Mouse (Mus musculus) liver, adult 2 months (tissue): ENCODE measurements around the gene Taok3. TPM values are rescaled to one million over a fixed set of nuclear protein-coding genes. Genes with fewer than 3 reads are reported as not detected.

Experiments
- DNase-seq: peaks from one replicate; pipeline ENCODE4 v3.0.0-alpha.2; 2011; ENCODE audit warnings: low read depth, low spot score; ENCODE audit errors: extremely low read depth
- H3K27ac ChIP-seq: fragments of 200-500 bp; replicated peaks from 2 replicates; pipeline ENCODE4 v1.5.1; 2012; ENCODE audit warnings: low read depth, mild to moderate bottlenecking, control low read depth, inconsistent platforms, low read length; ENCODE audit not compliant: insufficient read depth
- H3K27me3 ChIP-seq: fragments of 200-500 bp; 2 replicates; pipeline ENCODE4 v1.6.1; 2012; ENCODE audit warnings: mild to moderate bottlenecking, moderate library complexity, low read length, inconsistent platforms; ENCODE audit not compliant: control insufficient read depth, insufficient read depth
- H3K36me3 ChIP-seq: fragments of 200-500 bp; 2 replicates; pipeline ENCODE4 v1.6.1; 2012; ENCODE audit warnings: low read length, inconsistent platforms; ENCODE audit not compliant: control insufficient read depth, insufficient read depth
- H3K4me1 ChIP-seq: fragments of 200-500 bp; 2 replicates; pipeline ENCODE4 v1.6.1; 2011; ENCODE audit warnings: low read length; ENCODE audit not compliant: control insufficient read depth, insufficient read depth
- H3K4me3 ChIP-seq: fragments of 200-500 bp; 2 replicates; pipeline ENCODE4 v1.5.1; 2011; ENCODE audit warnings: low read depth, mild to moderate bottlenecking, control low read depth, low read length, moderate library complexity; ENCODE audit not compliant: insufficient read depth
- H3K79me2 ChIP-seq: fragments of 200-500 bp; 2 replicates; pipeline ENCODE4 v1.6.1; 2012; ENCODE audit warnings: inconsistent platforms, mild to moderate bottlenecking, low read length, moderate library complexity; ENCODE audit not compliant: control insufficient read depth, insufficient read depth
- H3K9ac ChIP-seq: fragments of 200-500 bp; 2 replicates; pipeline ENCODE4 v1.6.1; 2012; ENCODE audit warnings: low read depth, mild to moderate bottlenecking, control low read depth, inconsistent platforms, low read length
- CTCF ChIP-seq: fragments of 200-500 bp; IDR thresholded peaks from 2 replicates; pipeline ENCODE4 v1.5.1; 2011; ENCODE audit warnings: low read depth, low read length, control low read depth
- POLR2A ChIP-seq: fragments of 200-500 bp; IDR thresholded peaks from 2 replicates; pipeline ENCODE4 v1.6.1; 2011; ENCODE audit warnings: low read length, control low read depth; ENCODE audit not compliant: insufficient read depth; ENCODE audit errors: extremely low read depth
- WGBS: fragments of 180-500 bp; shearing (Covaris S2); methylation state at CpG from one replicate; pipeline ENCODE4 v1.1.7; 2018; 5-methylcytosine and 5-hydroxymethylcytosine counted together
- polyA plus RNA-seq: library from polyadenylated mRNA; depleted of rRNA; stranded (reverse); fragments of >200 nt; gene quantifications from 2 replicates; pipeline ENCODE4 v1.2.3, GENCODE M21; 2012
- total RNA-seq: library from RNA; depleted of rRNA; stranded (reverse); fragments of >200 nt; gene quantifications from 2 replicates; pipeline ENCODE4 v1.2.3, GENCODE M21; 2014

The Taok3 gene
- total and polyA plus RNA-seq, 2 experiments, result 16.2 to 23.0 TPM

DNA sequence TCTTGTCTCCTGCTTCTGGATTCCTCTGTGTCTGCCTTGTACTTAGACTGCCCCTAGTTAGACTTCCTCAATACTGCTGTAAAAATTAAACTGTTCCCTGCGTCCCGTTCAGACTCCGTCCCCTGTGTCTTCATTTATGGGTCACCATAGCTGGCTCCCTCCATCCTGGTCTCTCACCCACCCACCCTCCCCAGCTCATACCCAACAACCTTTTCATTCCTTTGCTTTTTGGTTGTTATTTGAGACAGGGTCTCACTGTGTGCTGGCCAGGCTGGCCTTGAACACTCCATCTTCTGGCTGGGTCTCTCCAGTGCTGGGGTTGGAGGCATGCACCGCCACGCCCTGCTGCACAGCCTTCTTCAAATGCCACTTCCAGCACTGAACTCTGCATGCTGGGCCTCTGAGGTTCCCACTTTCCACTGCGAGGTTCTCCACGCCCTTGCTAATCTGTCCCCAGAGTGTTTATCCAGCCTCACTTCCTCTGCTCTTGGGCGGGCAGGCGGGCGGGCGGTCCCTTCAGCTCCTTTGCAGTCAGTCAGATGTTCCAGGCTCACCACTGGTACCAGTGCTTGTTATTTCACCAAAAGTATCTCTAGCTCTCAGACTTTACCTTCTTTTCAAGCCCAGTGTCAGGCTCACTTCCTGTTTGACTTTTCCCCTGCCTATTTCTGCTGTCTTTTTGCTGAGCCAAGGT, 18.5 kb downstream of the Taok3 start:
- Histone ChIP-seq H3K4me3 (no peak overlapping the region), H3K27ac (peak overlapping the region; percentile 51), H3K36me3 (no peaks in the 10 kb centered on the region), H3K4me1 (peaks cover 25% of the 10 kb centered on the region), H3K79me2 (peaks cover 41% of the 10 kb centered on the region), H3K9ac (no peak overlapping the region), H3K27me3 (no peaks in the 10 kb centered on the region)
- DNase-seq, result no peak
- TF ChIP-seq POLR2A (no peak), CTCF (no peak)
- WGBS, result 72% methylated on average over 11 of the region's 11 CpGs

DNA sequence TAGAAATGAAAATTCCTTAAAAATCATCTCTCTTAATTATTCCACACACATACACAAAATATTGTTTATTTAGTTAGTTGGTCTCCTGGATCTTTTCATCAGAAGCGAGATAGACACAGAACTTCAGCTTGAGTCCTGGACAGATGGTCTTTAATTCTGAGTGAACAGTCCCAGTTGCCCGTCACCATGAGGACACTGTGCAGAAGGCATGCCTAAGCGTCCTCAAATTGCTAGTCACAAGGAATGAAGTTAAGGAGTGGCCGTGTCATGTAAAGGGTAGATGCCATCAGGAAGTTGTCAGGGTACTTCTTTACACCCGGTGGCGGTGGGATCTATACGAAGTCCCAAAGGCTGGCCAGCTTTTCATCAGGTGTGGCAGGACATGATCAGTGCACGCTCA, 19.9 kb downstream of the Taok3 start:
- H3K9ac ChIP-seq, result no peak overlapping the region

GRCm38 (mm10) chr5:117140374-117140773, 20.4 kb downstream of the Taok3 start:
- Histone ChIP-seq H3K27me3 (no peaks in the 10 kb centered on the region), H3K27ac (no peak overlapping the region), H3K9ac (no peak overlapping the region), H3K79me2 (peaks cover 35% of the 10 kb centered on the region), H3K4me3 (no peak overlapping the region), H3K4me1 (peaks cover 28% of the 10 kb centered on the region), H3K36me3 (no peaks in the 10 kb centered on the region)
- no peak for DNase-seq
- TF ChIP-seq CTCF (no peak), POLR2A (no peak)
- 67% methylated on average over 7 of the region's 7 CpGs for whole genome bisulfite sequencing

More for the DNA sequence above, 19.9 kb downstream of the Taok3 start:
- H3K79me2 ChIP-seq, result peaks cover 34% of the 10 kb centered on the region
- WGBS, result 85% methylated on average over 8 of the region's 8 CpGs
- H3K27ac ChIP-seq, result no peak overlapping the region
- no peaks in the 10 kb centered on the region for H3K27me3 ChIP-seq
- peaks cover 28% of the 10 kb centered on the region for H3K4me1 ChIP-seq
- H3K4me3 ChIP-seq, result no peak overlapping the region
- TF ChIP-seq POLR2A (no peak), CTCF (no peak)
- DNase-seq, result no peak
- no peaks in the 10 kb centered on the region for H3K36me3 ChIP-seq

DNA sequence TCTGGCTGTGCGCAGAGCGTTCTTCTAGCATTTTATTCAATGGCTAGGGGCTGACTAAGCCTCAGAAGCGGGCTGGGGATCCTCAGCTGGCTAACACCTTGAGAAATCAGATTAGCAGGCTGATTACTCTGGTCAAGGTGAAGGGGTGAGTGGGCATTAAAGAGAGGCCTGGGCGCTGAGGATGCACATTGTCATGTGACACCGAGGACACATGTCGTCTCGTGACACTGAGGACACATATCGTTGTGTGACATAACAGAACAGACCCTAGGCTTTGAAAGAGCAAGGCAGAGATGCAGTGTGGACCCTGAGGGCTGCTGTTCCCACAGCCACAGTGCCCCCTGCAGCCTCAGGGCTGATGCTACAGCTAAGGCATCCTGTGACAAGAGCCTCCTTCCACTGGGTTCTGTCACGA, 23.8 kb downstream of the Taok3 start:
- Histone ChIP-seq H3K9ac (no peak overlapping the region), H3K79me2 (peaks cover 44% of the 10 kb centered on the region), H3K4me1 (peaks cover 15% of the 10 kb centered on the region), H3K36me3 (no peaks in the 10 kb centered on the region), H3K27me3 (no peaks in the 10 kb centered on the region), H3K27ac (no peak overlapping the region), H3K4me3 (no peak overlapping the region)
- DNase-seq, result no peak
- TF ChIP-seq POLR2A, result no peak
- TF ChIP-seq CTCF, result peak; percentile 87
- WGBS, result 38% methylated on average over 9 of the region's 9 CpGs

DNA sequence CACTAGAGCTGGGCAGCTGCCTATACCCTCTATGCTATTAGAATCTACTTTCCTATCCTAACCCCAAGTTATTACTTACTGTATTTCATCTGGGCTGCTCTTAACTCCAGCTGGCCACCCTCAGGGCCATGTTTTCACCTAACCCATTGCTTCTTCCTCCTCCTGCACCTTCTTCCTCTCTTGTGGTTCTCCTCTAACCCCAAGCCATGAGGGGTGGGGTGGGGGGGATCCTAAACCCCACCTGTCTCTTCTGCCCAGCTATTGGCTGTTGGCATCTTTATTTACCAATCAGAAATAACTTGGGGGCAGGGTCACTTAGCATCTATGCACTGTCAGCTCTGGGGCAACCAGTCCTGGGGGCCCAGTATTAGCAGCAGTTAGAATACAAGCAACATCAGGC, 26.2 kb downstream of the Taok3 start:
- Histone ChIP-seq H3K4me3 (no peak overlapping the region), H3K27ac (no peak overlapping the region), H3K4me1 (peaks cover 15% of the 10 kb centered on the region), H3K27me3 (no peaks in the 10 kb centered on the region), H3K9ac (no peak overlapping the region), H3K79me2 (peaks cover 47% of the 10 kb centered on the region), H3K36me3 (peaks cover 2% of the 10 kb centered on the region; the same call in 1 of the 2 replicates)
- no peak for DNase-seq
- TF ChIP-seq CTCF (no peak), POLR2A (no peak)
